Mouse (Mus musculus): ENCODE measurements at regions not wholly inside any gene's neighbourhood (a gene's known extent, or its start where the extent isn't known, plus 50 kb on each side); places are given as distances from the start of the nearest gene placed in this dataset.

- TF ChIP-seq CTCF (IDR thresholded peaks at IDR 0.05; ENCODE audit: insufficient read depth, low read length) (no peak), POLR2A (IDR thresholded peaks at IDR 0.05; ENCODE audit: borderline replicate concordance, extremely low read depth, low read depth, low read length) (no peak)
Observed at GRCm38 (mm10) chr2:171348156-171348555, 616.5 kb downstream of the Dok5 start.

Measured in lung, adult 2 months (tissue).